10 mouse cellular contexts compared by ENCODE assay signal in genomic region chrX:9519969-9520368, GRCm38 (mm10). TPM values are rescaled to one million over a fixed set of nuclear protein-coding genes. Genes with fewer than 3 reads are reported as not detected.
A peak's percentile ranks its signal among the peaks of the same experiment; 100 is the strongest.
DNase-seq lines count a peak whose midpoint lies in the region; ATAC-seq and TF ChIP-seq lines count a peak whose summit lies in the region.
"Not testable (repeated sequence)": the region's sequence is repeated elsewhere in the genome, so short reads cannot be mapped to it uniquely, and the experiment has no call there.
"Had no signal": no experiment of that assay in that cellular context is flagged by ENCODE, and none has a peak within 500 bp of the region (broad histone marks: within the 10 kb centered on the region; RNA-seq: fewer than 3 reads in every experiment).

No protein-coding gene starts in this region.

- H3K4me3 ChIP-seq in forebrain, embryonic 14.5 days (ENCODE audit: low read depth, low read length); hindbrain, embryonic 11.5 days (ENCODE audit: low read depth, low read length): not testable (repeated sequence)

- peak; percentile 28 for TF ChIP-seq CTCF in Patski (IDR thresholded peaks at IDR 0.05)

- not testable (repeated sequence) for H3K4me2 ChIP-seq in forebrain, embryonic 14.5 days (ENCODE audit: low read length); hindbrain, embryonic 11.5 days (replicated peaks; ENCODE audit: low read depth, low read length)

- H3K9me3 ChIP-seq in forebrain, embryonic 14.5 days (replicated peaks; ENCODE audit: control insufficient read depth, low read length); hindbrain, embryonic 11.5 days (ENCODE audit: control insufficient read depth, low read length): not testable (repeated sequence)

- H3K36me3 ChIP-seq in forebrain, embryonic 14.5 days (ENCODE audit: control insufficient read depth, insufficient read depth, low read length); hindbrain, embryonic 11.5 days (ENCODE audit: control insufficient read depth, insufficient read depth, low read length): not testable (repeated sequence)

- not testable (repeated sequence) for H3K27me3 ChIP-seq in Patski; forebrain, embryonic 14.5 days (replicated peaks; ENCODE audit: control insufficient read depth, insufficient read depth, low read length); hindbrain, embryonic 11.5 days (ENCODE audit: control insufficient read depth, insufficient read depth, low read length)

- not testable (repeated sequence) for ATAC-seq in Patski; hindbrain, embryonic 11.5 days (ENCODE audit: low FRiP score)
- peak; percentile 54 for ATAC-seq in forebrain, embryonic 14.5 days

- in situ Hi-C loops in Patski (cut with MboI; ENCODE audit: low pct_unique_long_range_greater_than_20kb): not testable (repeated sequence)

- not testable (repeated sequence) for DNase-seq in Patski (ENCODE audit: low read depth, low spot score)
- DNase-seq in cerebellum, adult 9-11 months: peak; percentile 22
- peak; percentile 38 for DNase-seq in forebrain, embryonic 14.5 days (ENCODE audit: low spot score)
- DNase-seq in hindbrain, embryonic 11.5 days (ENCODE audit: low spot score): peak; percentile 56
- peak; percentile 45 for DNase-seq in layer of hippocampus, adult 11-12 months (ENCODE audit: low spot score)
- peak; percentile 3 for DNase-seq in lung, postnatal 25 days (ENCODE audit: low spot score)
- peak; percentile 55 for DNase-seq in retina, embryonic 14.5 days (ENCODE audit: low spot score)
- DNase-seq in urinary bladder, postnatal 10 days (ENCODE audit: low spot score): peak; percentile 10

- CTCF ChIA-PET in Patski (lab: Charles Lee): not testable (repeated sequence)

- H3K9ac ChIP-seq in forebrain, embryonic 14.5 days (ENCODE audit: low read length); hindbrain, embryonic 11.5 days (ENCODE audit: low read depth, low read length): not testable (repeated sequence)

- POLR2A ChIA-PET in Patski (lab: Charles Lee): not testable (repeated sequence)

- H3K4me1 ChIP-seq in forebrain, embryonic 14.5 days (ENCODE audit: control insufficient read depth, insufficient read depth, low read length); hindbrain, embryonic 11.5 days (replicated peaks; ENCODE audit: control insufficient read depth, insufficient read depth, low read length): not testable (repeated sequence)

- H3K27ac ChIP-seq in forebrain, embryonic 14.5 days (ENCODE audit: low read depth, low read length); hindbrain, embryonic 11.5 days (ENCODE audit: low read depth, low read length): not testable (repeated sequence)

- WGBS in forebrain, embryonic 14.5 days: 39% methylated on average over 2 of the region's 2 CpGs
- WGBS in hindbrain, embryonic 11.5 days: 48% methylated on average over 2 of the region's 2 CpGs

RNA-seq across cellular contexts. Expression of gene Cybb, which starts 32.4 kb away (rescaled TPM):
- polyA plus RNA-seq in Patski (2021): not detected
- 0.51 and 0.54 TPM in 2 replicates for polyA plus RNA-seq in forebrain, embryonic 14.5 days (2014; fragmentation: Nextera tagmentation; extraction: Ambion mirVana)
- polyA plus RNA-seq in hindbrain, embryonic 11.5 days (2014; fragmentation: Nextera tagmentation; extraction: Ambion mirVana): 0.90 and 1.3 TPM in 2 replicates

RNA-seq across cellular contexts. Expression of gene H2al1o, which starts 52.2 kb away (rescaled TPM):
- polyA plus RNA-seq in Patski (2021): not detected
- not detected in 2 replicates for polyA plus RNA-seq in forebrain, embryonic 14.5 days (2014; fragmentation: Nextera tagmentation; extraction: Ambion mirVana)
- polyA plus RNA-seq in hindbrain, embryonic 11.5 days (2014; fragmentation: Nextera tagmentation; extraction: Ambion mirVana): not detected in 2 replicates
- polyA plus RNA-seq: heart, embryonic 14.5 days; limb, embryonic 13.5 days had no signal
